Comparison of ENCODE assay signal across 12 mouse cellular contexts in genomic region chr6:85017011-85017410, GRCm38 (mm10). TPM values are rescaled to one million over a fixed set of nuclear protein-coding genes. Genes with fewer than 3 reads are reported as not detected.
DNase-seq lines count a peak whose midpoint lies in the region; ATAC-seq and TF ChIP-seq lines count a peak whose summit lies in the region.
"Had no signal": no experiment of that assay in that cellular context is flagged by ENCODE, and none has a peak within 500 bp of the region (broad histone marks: within the 10 kb centered on the region; RNA-seq: fewer than 3 reads in every experiment).

No protein-coding gene starts in this region.

- no peak overlapping the region for H3K4me3 ChIP-seq in gastrocnemius, adult 2 months
- H3K4me3 ChIP-seq in liver, postnatal 0 days (ENCODE audit: low read depth, low read length) = no peak overlapping the region
- H3K4me3 ChIP-seq in liver, embryonic 11.5 days (ENCODE audit: low read depth, low read length) = no peak overlapping the region
- H3K4me3 ChIP-seq: heart, embryonic 12.5 days; lung, embryonic 15.5 days; stomach, embryonic 15.5 days had no signal

- WGBS in liver, postnatal 0 days (ENCODE audit: insufficient replicate concordance) = 19% methylated on average over 2 of the region's 2 CpGs
- 29% methylated on average over 2 of the region's 2 CpGs for WGBS in liver, embryonic 11.5 days

- no peaks in the 10 kb centered on the region for H3K9me3 ChIP-seq in liver, postnatal 0 days (ENCODE audit: low read length)
- no peaks in the 10 kb centered on the region for H3K9me3 ChIP-seq in liver, embryonic 11.5 days (ENCODE audit: control insufficient read depth, low read length)
- H3K9me3 ChIP-seq: heart, embryonic 12.5 days; lung, embryonic 15.5 days; stomach, embryonic 15.5 days had no signal

- H3K27ac ChIP-seq in gastrocnemius, adult 2 months = no peak overlapping the region
- no peak overlapping the region for H3K27ac ChIP-seq in liver, postnatal 0 days (ENCODE audit: low read depth)
- H3K27ac ChIP-seq in liver, embryonic 11.5 days (ENCODE audit: low read depth, low read length) = no peak overlapping the region
- H3K27ac ChIP-seq: lung, embryonic 15.5 days; stomach, embryonic 15.5 days had no signal

- no peak for DNase-seq in gastrocnemius, adult 2 months
- no peak for DNase-seq in gastrocnemius, postnatal 14 days
- no peak for DNase-seq in liver, postnatal 0 days
- DNase-seq in liver, embryonic 11.5 days (ENCODE audit: low spot score) = no peak
- no peak for DNase-seq in Patski (ENCODE audit: low read depth, low spot score)
- peak; percentile 35 for DNase-seq in retina, postnatal 1 day
- no peak for DNase-seq in thymus, postnatal 14 days
- no peak for DNase-seq in layer of hippocampus, postnatal 36 days
- DNase-seq: adrenal gland, adult 2 months had no signal

- no peaks in the 10 kb centered on the region for H3K36me3 ChIP-seq in liver, postnatal 0 days (replicated peaks; ENCODE audit: insufficient read depth, low read length)
- H3K36me3 ChIP-seq in liver, embryonic 11.5 days (ENCODE audit: control insufficient read depth, insufficient read depth, low read length) = no peaks in the 10 kb centered on the region
- H3K36me3 ChIP-seq: heart, embryonic 12.5 days; lung, embryonic 15.5 days; stomach, embryonic 15.5 days had no signal

- CTCF ChIA-PET in Patski (lab: Charles Lee) = interaction anchor here (0.8 to 2.7 kb wide), 6 partner anchors 12 to 150 kb away, joined by 3 to 11 read pairs (median 4); no protein-coding TSS in a partner anchor

- no peaks in the 10 kb centered on the region for H3K27me3 ChIP-seq in liver, postnatal 0 days (ENCODE audit: insufficient read depth, low read length)
- no peaks in the 10 kb centered on the region for H3K27me3 ChIP-seq in liver, embryonic 11.5 days (replicated peaks; ENCODE audit: control insufficient read depth, insufficient read depth, low read length)
- H3K27me3 ChIP-seq in Patski = no peaks in the 10 kb centered on the region
- H3K27me3 ChIP-seq: heart, embryonic 12.5 days; lung, embryonic 15.5 days; stomach, embryonic 15.5 days had no signal

- TF ChIP-seq CTCF in gastrocnemius, adult 2 months (IDR thresholded peaks at IDR 0.05) = peak; percentile 70
- TF ChIP-seq CTCF in liver, postnatal 0 days (IDR thresholded peaks at IDR 0.05; ENCODE audit: low read depth) = peak; percentile 46
- peak; percentile 44 for TF ChIP-seq CTCF in Patski (IDR thresholded peaks at IDR 0.05)

- in situ Hi-C loops in Patski (cut with MboI; ENCODE audit: low pct_unique_long_range_greater_than_20kb) = loop anchor here (5.0 to 10.0 kb wide), 2 partner anchors 430 to 612 kb away; no protein-coding TSS in a partner anchor

- no peak overlapping the region for H3K9ac ChIP-seq in liver, postnatal 0 days (replicated peaks)
- no peak overlapping the region for H3K9ac ChIP-seq in liver, embryonic 11.5 days (ENCODE audit: low read depth, low read length)
- H3K9ac ChIP-seq: heart, embryonic 12.5 days; lung, embryonic 15.5 days; stomach, embryonic 15.5 days had no signal

- ATAC-seq in liver, postnatal 0 days = no peak
- no peak for ATAC-seq in liver, embryonic 11.5 days (replicated peaks; ENCODE audit: low FRiP score)
- no peak for ATAC-seq in Patski

- POLR2A ChIA-PET in Patski (lab: Charles Lee) = interaction anchor here (0.9 to 1.1 kb wide), 2 partner anchors 20 to 428 kb away, joined by 3 read pairs; no protein-coding TSS in a partner anchor

- intact Hi-C loops in gastrocnemius, adult 2 months (cut with DNase I) = loop anchor here (2.0 to 10.0 kb wide), 2 partner anchors 100 to 612 kb away; no protein-coding TSS in a partner anchor
- intact Hi-C loops in gastrocnemius, postnatal 14 days (cut with DNase I; ENCODE audit: low total_unique reads) = no loop called here

- no peaks in the 10 kb centered on the region for H3K4me1 ChIP-seq in liver, postnatal 0 days (ENCODE audit: insufficient read depth)
- no peaks in the 10 kb centered on the region for H3K4me1 ChIP-seq in liver, embryonic 11.5 days (replicated peaks; ENCODE audit: control insufficient read depth, insufficient read depth, low read length)
- H3K4me1 ChIP-seq: heart, embryonic 12.5 days; lung, embryonic 15.5 days; stomach, embryonic 15.5 days had no signal

- no peak overlapping the region for H3K4me2 ChIP-seq in liver, postnatal 0 days (ENCODE audit: low read depth, low read length)
- no peak overlapping the region for H3K4me2 ChIP-seq in liver, embryonic 11.5 days
- H3K4me2 ChIP-seq: heart, embryonic 12.5 days; lung, embryonic 15.5 days; stomach, embryonic 15.5 days had no signal

- TF ChIP-seq EP300 in liver, postnatal 0 days (IDR thresholded peaks at IDR 0.05; ENCODE audit: low read depth) = no peak

RNA-seq across cellular contexts. Expression of gene Exoc6b, which starts 52.3 kb away (rescaled TPM):
- total RNA-seq in gastrocnemius, adult 2 months (2021) = 10 to 100 TPM; 14.0 to 16.3 TPM
- total RNA-seq in gastrocnemius, postnatal 14 days (2021) = 10 to 100 TPM in 1 of 2 experiments, 1 to 10 TPM in 1; 9.8 to 11.7 TPM
- 2.0 and 2.4 TPM in 2 replicates for polyA plus RNA-seq in liver, postnatal 0 days (2015; fragmentation: Nextera tagmentation; extraction: Ambion mirVana)
- 10.1 and 10.2 TPM in 2 replicates for polyA plus RNA-seq in liver, embryonic 11.5 days (2014; fragmentation: Nextera tagmentation; extraction: Ambion mirVana)
- 32.4 TPM for polyA plus RNA-seq in Patski (2021)
- total RNA-seq in layer of hippocampus, postnatal 36 days (2021) = 100 to 1,000 TPM; 133 to 143 TPM

Comparison
In these comparisons a context has a peak if more than half of its experiments do, and no peak if none do; other contexts are left out.
1. RNA of gene Exoc6b, which starts 52.3 kb away (total RNA-seq): 133 to 143 TPM in layer of hippocampus, postnatal 36 days; 14.0 to 16.3 TPM in gastrocnemius, adult 2 months and 9.8 to 11.7 TPM in gastrocnemius, postnatal 14 days; every median in the first group is over 4 times any median in the second.
2. Peak in every context shown above with its lines, with median percentiles within 50 percentile points of each other: CTCF ChIP-seq.